Mouse (Mus musculus) embryonic facial prominence, embryonic 12.5 days (tissue): Measurements from ENCODE around the gene Nus1. TPM values are rescaled to one million over a fixed set of nuclear protein-coding genes. Genes with fewer than 3 reads are reported as not detected.

Source experiments
- ATAC-seq: fragments of 200-750 bp; cut with Nextera tagmentation; 2 replicates; pipeline ENCODE4 v1.8.0; 2017; ENCODE audit not compliant: insufficient number of reproducible peaks, insufficient read depth, low FRiP score, low TSS enrichment
- H3K27ac ChIP-seq: fragments of 300-500 bp; sonication (generic); 2 replicates; pipeline ENCODE4 v1.5.1; 2016; ENCODE audit warnings: mild to moderate bottlenecking
- H3K27me3 ChIP-seq: fragments of 300-500 bp; sonication (generic); 2 replicates; pipeline ENCODE4 v1.6.1; 2016; ENCODE audit warnings: mild to moderate bottlenecking, moderate library complexity
- H3K36me3 ChIP-seq: fragments of 300-500 bp; sonication (generic); 2 replicates; pipeline ENCODE4 v1.6.1; 2016; ENCODE audit warnings: mild to moderate bottlenecking
- H3K4me1 ChIP-seq: fragments of 300-500 bp; sonication (generic); 2 replicates; pipeline ENCODE4 v1.6.1; 2016
- H3K4me2 ChIP-seq: fragments of 300-500 bp; sonication (generic); replicated peaks from 2 replicates; pipeline ENCODE4 v1.6.1; 2016; ENCODE audit warnings: mild to moderate bottlenecking, moderate library complexity
- H3K4me3 ChIP-seq: fragments of 300-500 bp; sonication (generic); 2 replicates; pipeline ENCODE4 v1.5.1; 2016; ENCODE audit warnings: mild to moderate bottlenecking
- H3K9ac ChIP-seq: fragments of 300-500 bp; sonication (generic); 2 replicates; pipeline ENCODE4 v1.6.1; 2016; ENCODE audit warnings: mild to moderate bottlenecking, moderate library complexity
- H3K9me3 ChIP-seq: fragments of 300-500 bp; sonication (generic); 2 replicates; pipeline ENCODE4 v1.6.1; 2016; ENCODE audit warnings: mild to moderate bottlenecking, moderate library complexity
- WGBS: fragments of 180-500 bp; shearing (Covaris S2); methylation state at CpG from one replicate; pipeline ENCODE4 v1.1.7; 2016; 5-methylcytosine and 5-hydroxymethylcytosine counted together
- polyA plus RNA-seq: library from polyadenylated mRNA; unstranded; fragments of >200 nt; fragmentation: Nextera tagmentation; extraction: Ambion mirVana; gene quantifications from 2 replicates; pipeline ENCODE4 v1.2.1, GENCODE M21; 2016

Nus1 gene
- polyA plus RNA-seq = 15.5 and 18.5 TPM in 2 replicates

GRCm38 (mm10) chr10:52417299-52417997, at the start of gene Nus1:
Nus1 (plus strand) TSS chr10:52417547.
- Histone ChIP-seq H3K9me3 (no peaks in the 10 kb centered on the region), H3K27ac (peak within 1 kb of the TSS; percentile 91), H3K4me1 (peaks cover 22% of the 10 kb centered on the region), H3K4me3 (peak within 1 kb of the TSS; percentile 90), H3K27me3 (no peaks in the 10 kb centered on the region), H3K36me3 (no peaks in the 10 kb centered on the region), H3K9ac (peak within 1 kb of the TSS; percentile 91), H3K4me2 (peak within 1 kb of the TSS; percentile 64)
- ATAC-seq = peak; percentile 99
- under 1% methylated on average over 64 of the region's 79 CpGs for WGBS

GRCm38 (mm10) chr10:52368376-52368775, 49.0 kb upstream of the Nus1 start:
- Histone ChIP-seq H3K4me1 (no peaks in the 10 kb centered on the region), H3K4me2 (no peak overlapping the region), H3K9me3 (no peaks in the 10 kb centered on the region), H3K27me3 (no peaks in the 10 kb centered on the region), H3K36me3 (no peaks in the 10 kb centered on the region), H3K27ac (no peak overlapping the region), H3K9ac (no peak overlapping the region), H3K4me3 (no peak overlapping the region)
- WGBS = 92% methylated on average over 4 of the region's 4 CpGs
- no peak for ATAC-seq

- ATAC-seq = no peak
- Histone ChIP-seq H3K9ac (no peak overlapping the region), H3K4me2 (no peak overlapping the region), H3K27me3 (no peaks in the 10 kb centered on the region), H3K9me3 (no peaks in the 10 kb centered on the region), H3K36me3 (no peaks in the 10 kb centered on the region), H3K4me1 (no peaks in the 10 kb centered on the region), H3K27ac (no peak overlapping the region), H3K4me3 (no peak overlapping the region)
- 73% methylated on average over 4 of the region's 4 CpGs for WGBS
Measured at GRCm38 (mm10) chr10:52373834-52374233, 43.5 kb upstream of the Nus1 start.

- Histone ChIP-seq H3K27me3 (no peaks in the 10 kb centered on the region), H3K27ac (no peak overlapping the region), H3K9ac (no peak overlapping the region), H3K9me3 (no peaks in the 10 kb centered on the region), H3K4me2 (no peak overlapping the region), H3K36me3 (no peaks in the 10 kb centered on the region), H3K4me3 (no peak overlapping the region), H3K4me1 (no peaks in the 10 kb centered on the region)
- no peak for ATAC-seq
Measured at GRCm38 (mm10) chr10:52374651-52375050, 42.7 kb upstream of the Nus1 start.

GRCm38 (mm10) chr10:52376422-52376821, 40.9 kb upstream of the Nus1 start:
- 84% methylated on average over 2 of the region's 2 CpGs for WGBS
- ATAC-seq = no peak
- Histone ChIP-seq H3K4me3 (no peak overlapping the region), H3K9ac (no peak overlapping the region), H3K4me2 (no peak overlapping the region), H3K4me1 (no peaks in the 10 kb centered on the region), H3K36me3 (no peaks in the 10 kb centered on the region), H3K27me3 (no peaks in the 10 kb centered on the region), H3K9me3 (no peaks in the 10 kb centered on the region), H3K27ac (no peak overlapping the region)

- Histone ChIP-seq H3K9me3 (no peaks in the 10 kb centered on the region), H3K4me1 (no peaks in the 10 kb centered on the region), H3K36me3 (no peaks in the 10 kb centered on the region), H3K27ac (no peak overlapping the region), H3K4me2 (no peak overlapping the region), H3K27me3 (no peaks in the 10 kb centered on the region), H3K9ac (no peak overlapping the region), H3K4me3 (no peak overlapping the region)
- 95% methylated on average over 2 of the region's 2 CpGs for WGBS
- ATAC-seq = no peak
Measured at GRCm38 (mm10) chr10:52377813-52378212, 39.5 kb upstream of the Nus1 start.

GRCm38 (mm10) chr10:52381321-52381801, 36.0 kb upstream of the Nus1 start:
- Histone ChIP-seq H3K4me2 (peak overlapping the region; percentile 85), H3K4me3 (peak overlapping the region; percentile 91), H3K9me3 (no peaks in the 10 kb centered on the region), H3K27me3 (no peaks in the 10 kb centered on the region), H3K27ac (peak overlapping the region; percentile 89), H3K9ac (peak overlapping the region; percentile 86), H3K4me1 (no peaks in the 10 kb centered on the region), H3K36me3 (no peaks in the 10 kb centered on the region)
- peak; percentile 64 for ATAC-seq
- under 1% methylated on average over 19 of the region's 19 CpGs for WGBS

- ATAC-seq = peak; percentile 97
- Histone ChIP-seq H3K9me3 (no peaks in the 10 kb centered on the region), H3K27me3 (no peaks in the 10 kb centered on the region), H3K9ac (peak within 1 kb of the TSS; percentile 86), H3K4me2 (peak within 1 kb of the TSS; percentile 85), H3K27ac (peak within 1 kb of the TSS; percentile 96), H3K4me3 (peak within 1 kb of the TSS; percentile 91), H3K36me3 (no peaks in the 10 kb centered on the region), H3K4me1 (no peaks in the 10 kb centered on the region)
- WGBS = under 1% methylated on average over 63 of the region's 71 CpGs
Measured at GRCm38 (mm10) chr10:52381845-52382591, 35.3 kb upstream of the Nus1 start, which contains the start of gene Gopc. Gopc (minus strand) TSS chr10:52382124.

- no peak for ATAC-seq
- Histone ChIP-seq H3K4me3 (0 out of 2 replicates have a peak overlapping the region, but pooled peaks have one; percentile 91), H3K9me3 (no peaks in the 10 kb centered on the region), H3K27ac (no peak overlapping the region), H3K4me1 (no peaks in the 10 kb centered on the region), H3K27me3 (no peaks in the 10 kb centered on the region), H3K9ac (peak overlapping the region; percentile 70), H3K4me2 (peak overlapping the region; percentile 85), H3K36me3 (no peaks in the 10 kb centered on the region)
- 77% methylated on average over 6 of the region's 6 CpGs for WGBS
Measured at GRCm38 (mm10) chr10:52383022-52383421, 34.3 kb upstream of the Nus1 start.

- 93% methylated on average over 1 of the region's 1 CpGs for WGBS
Measured at GRCm38 (mm10) chr10:52383522-52383921, 33.8 kb upstream of the Nus1 start.

GRCm38 (mm10) chr10:52384823-52385610, 32.3 kb upstream of the Nus1 start:
- Histone ChIP-seq H3K27me3 (no peaks in the 10 kb centered on the region), H3K4me2 (no peak overlapping the region), H3K4me1 (no peaks in the 10 kb centered on the region), H3K4me3 (no peak overlapping the region), H3K9me3 (no peaks in the 10 kb centered on the region), H3K27ac (no peak overlapping the region), H3K9ac (no peak overlapping the region), H3K36me3 (no peaks in the 10 kb centered on the region)
- 53% methylated on average over 8 of the region's 8 CpGs for WGBS
- no peak for ATAC-seq

More at GRCm38 (mm10) chr10:52383522-52383921, 33.8 kb upstream of the Nus1 start:
- Histone ChIP-seq H3K4me1 (no peaks in the 10 kb centered on the region), H3K9me3 (no peaks in the 10 kb centered on the region), H3K27me3 (no peaks in the 10 kb centered on the region), H3K9ac (no peak overlapping the region), H3K36me3 (no peaks in the 10 kb centered on the region), H3K4me2 (no peak overlapping the region), H3K27ac (no peak overlapping the region), H3K4me3 (no peak overlapping the region)
- ATAC-seq = no peak
